Mouse (Mus musculus) liver, embryonic 14.5 days (tissue): ENCODE results near the gene Prkag1. TPM values are rescaled to one million over a fixed set of nuclear protein-coding genes. Genes with fewer than 3 reads are reported as not detected.

ENCODE experiments used
- ATAC-seq: fragments of 200-750 bp; cut with Nextera tagmentation; 2 replicates; pipeline ENCODE4 v1.8.0; 2017; ENCODE audit warnings: moderate number of reproducible peaks, mild to moderate bottlenecking, moderate library complexity; ENCODE audit not compliant: insufficient read depth
- DNase-seq, 3 experiments: peaks; one replicate each; pipeline ENCODE4 v3.0.0-alpha.2; 2012 to 2013; ENCODE audit warnings: low read depth in 3 of 3, low spot score in 3 of 3
- H3K27ac ChIP-seq: fragments of 300-500 bp; sonication (generic); 2 replicates; pipeline ENCODE4 v1.5.1; 2014; ENCODE audit warnings: moderate library complexity, mild to moderate bottlenecking, control low read depth, inconsistent platforms
- H3K27me3 ChIP-seq: fragments of 300-500 bp; sonication (generic); 2 replicates; pipeline ENCODE4 v1.6.1; 2014; ENCODE audit warnings: mild to moderate bottlenecking, low read length, moderate library complexity; ENCODE audit not compliant: control insufficient read depth, insufficient read depth
- H3K36me3 ChIP-seq: fragments of 300-500 bp; sonication (generic); replicated peaks from 2 replicates; pipeline ENCODE4 v1.6.1; 2014; ENCODE audit warnings: low read depth; ENCODE audit not compliant: control insufficient read depth, insufficient read depth
- H3K4me1 ChIP-seq, 2 experiments: fragments of 200-500 bp in 1 of 2; fragments of 300-500 bp in 1 of 2; sonication (generic) in 1 of 2; replicated peaks; 2 replicates each; pipeline ENCODE4 v1.6.1; 2012 to 2014; ENCODE audit warnings: antibody characterized with exemption in 1 of 2, inconsistent platforms in 1 of 2, low read length in 1 of 2; ENCODE audit not compliant: control insufficient read depth in 2 of 2, insufficient read depth in 2 of 2
- H3K4me2 ChIP-seq: fragments of 300-500 bp; sonication (generic); 2 replicates; pipeline ENCODE4 v1.6.1; 2014; ENCODE audit warnings: low read depth, mild to moderate bottlenecking, control low read depth, moderate library complexity
- H3K4me3 ChIP-seq, 2 experiments: fragments of 200-500 bp in 1 of 2; fragments of 300-500 bp in 1 of 2; sonication (generic) in 1 of 2; 2 replicates each; pipeline ENCODE4 v1.5.1; 2012 to 2014; ENCODE audit warnings: low read depth in 2 of 2, low read length in 2 of 2, mild to moderate bottlenecking in 2 of 2, control low read depth in 1 of 2, inconsistent platforms in 1 of 2, moderate library complexity in 1 of 2; ENCODE audit not compliant: insufficient read depth in 1 of 2
- H3K9ac ChIP-seq: fragments of 300-500 bp; sonication (generic); replicated peaks from 2 replicates; pipeline ENCODE4 v1.6.1; 2014; ENCODE audit warnings: mild to moderate bottlenecking, control low read depth, moderate library complexity
- H3K9me3 ChIP-seq: fragments of 300-500 bp; sonication (generic); 2 replicates; pipeline ENCODE4 v1.6.1; 2016; ENCODE audit warnings: low read length, mixed read lengths; ENCODE audit not compliant: control insufficient read depth
- CTCF ChIP-seq: IDR thresholded peaks from 2 replicates; pipeline ENCODE4 v1.5.1; 2016; ENCODE audit warnings: antibody characterized with exemption, low read depth, control low read depth
- EP300 ChIP-seq: IDR thresholded peaks from 2 replicates; pipeline ENCODE4 v1.6.1; 2016; ENCODE audit warnings: antibody characterized with exemption, low read depth
- WGBS: fragments of 180-500 bp; shearing (Covaris S2); extraction: QIAGEN DNeasy Blood & Tissue Kit; methylation state at CpG from one replicate; pipeline ENCODE4 v1.1.7; 2014; ENCODE audit not compliant: insufficient replicate concordance; 5-methylcytosine and 5-hydroxymethylcytosine counted together
- polyA plus RNA-seq, 2 experiments: library from polyadenylated mRNA; depleted of rRNA in 1 of 2; stranded (reverse) in 1 of 2; unstranded in 1 of 2; fragments of >200 nt; fragmentation: Nextera tagmentation in 1 of 2; extraction: Ambion mirVana in 1 of 2; gene quantifications; 2 replicates each; pipeline versions ENCODE4 v1.2.1 to v1.2.3; 2012 to 2014

Gene Prkag1
- polyA plus RNA-seq, 2 experiments, result 77.4 to 78.3 TPM

DNA sequence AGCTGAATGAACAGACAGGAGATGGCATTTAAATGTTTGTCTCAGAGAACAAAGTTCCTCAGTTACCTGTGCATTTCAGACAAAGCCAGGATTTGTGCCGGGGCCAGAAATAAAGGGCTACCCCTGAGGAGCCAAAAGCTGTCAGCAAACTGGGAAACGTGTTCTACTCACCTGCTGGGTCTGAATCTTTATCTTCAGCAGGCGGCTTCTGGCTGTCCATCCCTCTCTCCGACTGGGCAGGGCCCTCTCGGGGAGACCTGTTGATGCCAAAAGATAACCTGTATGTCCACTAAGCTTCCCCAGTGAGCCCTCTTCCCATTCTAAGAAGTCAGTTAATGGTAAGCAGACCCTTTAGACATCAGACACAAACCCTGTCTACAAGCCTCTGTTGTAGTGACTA lies 35.2 kb upstream of the Prkag1 start:
- no peak overlapping the region for H3K27ac ChIP-seq
- no peak for TF ChIP-seq CTCF
- no peak for TF ChIP-seq EP300
- H3K9me3 ChIP-seq, result no peaks in the 10 kb centered on the region
- 78% methylated on average over 5 of the region's 5 CpGs for WGBS
- DNase-seq, result no peak
- H3K4me3 ChIP-seq, result no peak overlapping the region
- no peak for ATAC-seq
- H3K27me3 ChIP-seq, result no peaks in the 10 kb centered on the region
- H3K36me3 ChIP-seq, result peaks cover 50% of the 10 kb centered on the region
- peaks cover 21 to 25% of the 10 kb centered on the region in 2 experiments for H3K4me1 ChIP-seq
- no peak overlapping the region for H3K4me2 ChIP-seq
- no peak overlapping the region for H3K9ac ChIP-seq

DNA sequence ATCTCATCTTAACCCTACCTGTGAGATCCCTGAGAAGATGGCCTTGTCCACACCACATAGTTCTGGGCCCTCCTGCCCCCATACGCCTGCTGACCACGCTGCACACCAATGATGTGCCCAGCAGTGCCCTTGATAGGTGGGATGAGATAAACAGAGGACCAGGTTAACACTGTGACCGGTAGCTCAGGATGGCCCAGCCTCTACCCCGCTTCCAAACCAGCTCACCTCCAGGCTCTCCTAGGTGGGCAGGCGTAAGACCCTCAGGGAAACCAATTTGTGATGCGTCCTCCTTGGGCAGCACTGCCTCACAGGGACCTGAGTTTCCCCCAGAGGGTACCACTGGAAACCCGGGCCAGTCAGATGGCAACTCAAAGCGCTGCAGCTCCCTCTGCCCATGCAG lies 34.5 kb upstream of the Prkag1 start:
- Histone ChIP-seq H3K4me2 (no peak overlapping the region), H3K27me3 (no peaks in the 10 kb centered on the region), H3K36me3 (peaks cover 57% of the 10 kb centered on the region), H3K9me3 (no peaks in the 10 kb centered on the region), H3K27ac (no peak overlapping the region), H3K9ac (no peak overlapping the region), H3K4me3 (no peak overlapping the region), H3K4me1 (peaks cover 21 to 25% of the 10 kb centered on the region in 2 experiments)
- WGBS, result 88% methylated on average over 8 of the region's 8 CpGs
- no peak for ATAC-seq
- TF ChIP-seq EP300 (no peak), CTCF (no peak)
- no peak for DNase-seq

DNA sequence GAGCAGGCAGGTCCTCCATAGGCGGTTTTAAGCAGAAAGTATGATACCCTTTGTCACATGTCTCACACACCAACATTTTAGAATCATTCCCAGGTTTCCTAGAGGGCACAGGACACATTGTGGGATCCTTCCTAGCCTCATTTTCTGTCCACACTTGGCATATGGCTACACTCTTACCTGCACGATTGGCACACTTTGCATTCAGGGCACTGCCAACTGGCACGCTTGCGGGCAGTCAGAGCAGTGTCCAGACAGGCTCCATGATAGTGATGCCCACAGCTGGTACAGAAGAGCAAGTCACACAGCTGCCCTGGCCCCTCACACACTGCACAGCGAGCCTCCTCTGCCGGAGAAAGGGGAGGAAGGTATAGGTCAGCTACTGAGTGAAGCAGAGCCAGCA lies 33.6 kb upstream of the Prkag1 start:
- Histone ChIP-seq H3K9ac (no peak overlapping the region), H3K9me3 (no peaks in the 10 kb centered on the region), H3K27ac (no peak overlapping the region), H3K4me1 (peaks cover 21 to 25% of the 10 kb centered on the region in 2 experiments), H3K4me2 (no peak overlapping the region), H3K4me3 (no peak overlapping the region), H3K36me3 (peaks cover 65% of the 10 kb centered on the region), H3K27me3 (no peaks in the 10 kb centered on the region)
- TF ChIP-seq EP300, result no peak
- no peak for TF ChIP-seq CTCF
- DNase-seq, result no peak
- 89% methylated on average over 6 of the region's 6 CpGs for WGBS
- ATAC-seq, result no peak

DNA sequence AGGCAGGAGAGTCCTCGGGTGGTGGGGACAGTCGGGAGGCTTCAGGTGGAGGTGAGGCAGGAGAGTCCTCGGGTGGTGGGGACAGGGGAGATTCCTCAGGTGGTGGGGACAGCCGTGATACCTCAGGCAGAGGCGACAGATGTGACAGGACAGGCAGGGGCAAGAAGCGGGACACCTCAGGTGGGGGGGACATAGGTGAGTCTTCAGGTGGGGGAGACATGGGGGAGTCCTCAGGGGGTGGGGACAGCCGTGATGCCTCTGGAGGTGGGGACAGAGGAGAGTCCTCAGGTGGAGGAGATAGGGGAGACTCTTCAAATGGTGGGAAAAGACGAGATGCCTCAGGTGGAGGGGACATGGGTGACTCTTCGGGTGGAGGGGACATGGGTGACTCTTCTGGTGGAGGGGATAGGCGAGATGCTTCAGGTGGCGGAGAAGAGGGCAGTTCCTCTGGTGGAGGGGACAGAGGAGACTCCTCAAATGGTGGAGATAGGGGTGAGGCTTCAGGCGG lies 32.2 kb upstream of the Prkag1 start:
- no peak for DNase-seq
- no peak overlapping the region for H3K9ac ChIP-seq
- H3K27ac ChIP-seq, result no peak overlapping the region
- ATAC-seq, result no peak
- TF ChIP-seq CTCF (no peak), EP300 (no peak)
- H3K4me3 ChIP-seq, result no peak overlapping the region
- 80% methylated on average over 12 of the region's 12 CpGs for WGBS
- peaks cover 76% of the 10 kb centered on the region for H3K36me3 ChIP-seq
- H3K4me1 ChIP-seq, result peaks cover 10 to 14% of the 10 kb centered on the region in 2 experiments
- H3K9me3 ChIP-seq, result no peaks in the 10 kb centered on the region
- no peak overlapping the region for H3K4me2 ChIP-seq
- H3K27me3 ChIP-seq, result no peaks in the 10 kb centered on the region

DNA sequence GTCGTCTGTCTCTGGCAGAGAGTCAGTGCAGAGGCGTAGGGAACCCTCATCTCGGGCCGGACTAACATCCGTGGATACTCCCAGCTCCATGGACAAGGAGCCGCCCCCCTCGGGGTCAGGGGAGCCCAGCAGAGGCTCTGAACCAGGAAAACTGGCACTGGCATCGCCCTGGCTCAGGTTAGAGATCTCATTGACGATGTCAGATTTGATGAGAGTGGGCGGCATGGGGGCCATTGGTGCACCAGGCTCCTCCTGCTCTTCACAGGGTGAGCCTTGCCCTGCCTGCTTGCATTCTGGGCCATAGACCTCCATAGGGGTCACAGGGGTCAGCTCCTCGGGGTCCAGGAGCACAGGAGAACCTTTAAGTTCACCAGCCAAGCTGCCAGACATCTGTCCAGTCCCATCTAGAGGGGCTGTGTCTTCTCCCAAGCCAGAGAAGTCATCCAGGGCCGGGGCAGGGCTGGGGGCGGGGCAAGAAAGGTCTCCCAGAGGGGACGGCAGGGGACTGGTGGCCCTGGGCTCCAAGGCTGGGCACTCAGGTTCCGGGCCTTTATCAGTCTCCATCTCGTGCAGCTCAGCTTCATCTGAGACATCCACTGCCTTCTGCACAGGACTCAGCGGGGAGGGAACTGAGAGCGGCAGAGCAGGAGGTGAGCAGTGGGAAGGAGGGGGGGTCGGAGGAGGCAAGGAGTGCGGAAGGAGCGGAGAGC lies 30.5 kb upstream of the Prkag1 start:
- DNase-seq, result no peak
- H3K4me1 ChIP-seq, result no peaks in the 10 kb centered on the region
- ATAC-seq, result no peak
- 85% methylated on average over 21 of the region's 21 CpGs for WGBS
- no peaks in the 10 kb centered on the region for H3K27me3 ChIP-seq
- H3K4me3 ChIP-seq, result no peak overlapping the region
- no peak overlapping the region for H3K9ac ChIP-seq
- no peaks in the 10 kb centered on the region for H3K9me3 ChIP-seq
- H3K36me3 ChIP-seq, result peaks cover 93% of the 10 kb centered on the region
- H3K27ac ChIP-seq, result no peak overlapping the region
- TF ChIP-seq CTCF, result no peak
- no peak for TF ChIP-seq EP300
- H3K4me2 ChIP-seq, result no peak overlapping the region
